Mouse (Mus musculus): ENCODE measurements around the gene Slc4a3. TPM values are rescaled to one million over a fixed set of nuclear protein-coding genes. Genes with fewer than 3 reads are reported as not detected.

The Slc4a3 gene
- polyA plus RNA-seq, 1 experiment from 2014 or later, result 7.6 TPM

DNA sequence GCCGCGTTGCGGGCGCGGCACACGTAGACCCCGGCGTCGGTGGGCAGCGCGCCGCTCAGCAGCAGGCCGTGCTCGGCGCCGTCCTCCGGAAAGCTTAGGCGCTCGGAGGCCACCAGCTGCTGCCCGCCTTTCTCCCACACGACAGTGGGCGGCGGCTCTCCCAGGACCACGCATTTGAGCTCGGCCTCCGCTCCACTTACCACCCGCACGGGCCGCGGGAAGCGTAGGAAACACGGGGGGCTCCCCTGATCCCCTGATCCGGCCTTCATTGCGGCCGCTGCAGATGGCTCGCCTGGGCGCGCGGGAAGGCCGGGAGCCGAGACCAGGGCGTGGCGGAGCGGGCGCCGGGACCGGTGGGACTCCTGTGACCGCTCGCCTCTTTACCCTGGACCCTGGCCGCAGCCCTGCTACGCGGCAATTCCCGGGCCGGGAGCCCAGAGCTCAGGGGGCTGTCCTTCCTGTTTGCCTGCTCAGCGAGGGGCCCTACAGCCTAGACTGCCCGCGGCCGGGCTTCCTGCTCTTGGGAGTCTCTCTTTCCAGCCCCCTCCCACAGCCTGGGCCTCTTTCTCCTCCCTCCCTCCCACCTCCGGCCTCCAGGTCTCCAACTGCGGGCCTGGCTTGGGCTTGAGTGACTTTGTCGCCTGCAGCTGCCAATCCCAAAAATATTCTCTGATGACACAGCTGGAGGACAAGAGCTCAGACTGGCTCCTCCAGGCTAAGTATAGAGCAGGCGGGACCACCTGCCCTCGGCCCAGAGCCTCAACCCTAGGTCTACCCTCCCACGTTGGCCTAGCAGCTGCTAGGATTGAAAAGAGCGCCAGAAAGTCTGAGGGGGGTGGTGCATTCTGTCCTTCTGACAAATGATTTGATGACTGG lies 39.9 kb upstream of the Slc4a3 start, which contains the start of gene Obsl1:
TSS of gene Obsl1 (minus strand) at position 497 of the 876 bp plus-strand sequence.
- H3K9ac ChIP-seq (ENCODE audit: low read depth, low read length), result peak within 1 kb of the TSS; percentile 94
- peak within 1 kb of the TSS; percentile 72 for H3K4me3 ChIP-seq (ENCODE audit: low read length)
- whole genome bisulfite sequencing, result under 1% methylated on average over 62 of the region's 65 CpGs
- peak within 1 kb of the TSS; percentile 99 for H3K27ac ChIP-seq (ENCODE audit: low read length)
- H3K4me2 ChIP-seq (ENCODE audit: low read depth, low read length), result peak within 1 kb of the TSS; percentile 97
- peaks cover 49% of the 10 kb centered on the region for H3K4me1 ChIP-seq (ENCODE audit: control insufficient read depth, insufficient read depth, low read length)
- H3K9me3 ChIP-seq (ENCODE audit: control insufficient read depth, low read length), result no peaks in the 10 kb centered on the region
- H3K27me3 ChIP-seq (replicated peaks; ENCODE audit: control insufficient read depth, insufficient read depth, low read length), result no peaks in the 10 kb centered on the region
- H3K36me3 ChIP-seq (ENCODE audit: control insufficient read depth, insufficient read depth, low read length), result peaks cover 10% of the 10 kb centered on the region
- ATAC-seq, result peak; percentile 91

DNA sequence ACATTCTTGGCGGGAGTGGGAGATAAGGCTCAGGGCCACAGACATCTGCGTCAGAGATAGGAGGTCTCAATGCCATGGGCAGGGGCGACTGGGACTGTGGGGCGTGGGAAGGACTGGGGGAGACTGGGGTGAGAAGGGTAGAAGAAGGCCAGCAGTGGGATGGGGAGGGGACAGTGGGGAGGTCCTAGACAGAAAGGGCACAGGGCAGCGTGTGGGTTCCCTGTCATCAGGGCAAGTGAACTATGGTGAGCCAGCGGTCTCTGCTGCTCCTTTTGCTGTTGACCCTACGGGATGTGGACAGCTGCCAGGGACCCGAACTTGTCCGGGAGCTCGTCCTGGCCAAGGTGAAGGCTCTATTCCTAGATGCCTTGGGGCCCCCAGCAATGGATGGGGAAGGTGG lies 39.1 kb upstream of the Slc4a3 start, which contains the start of gene Inha:
TSS of gene Inha (plus strand) at position 72 of the 400 bp plus-strand sequence.
- peaks cover 9% of the 10 kb centered on the region for H3K36me3 ChIP-seq (ENCODE audit: control insufficient read depth, insufficient read depth, low read length)
- H3K4me1 ChIP-seq (ENCODE audit: control insufficient read depth, insufficient read depth, low read length), result peaks cover 57% of the 10 kb centered on the region
- no peaks in the 10 kb centered on the region for H3K9me3 ChIP-seq (ENCODE audit: control insufficient read depth, low read length)
- H3K9ac ChIP-seq (ENCODE audit: low read depth, low read length), result peak within 1 kb of the TSS; percentile 94
- H3K27me3 ChIP-seq (replicated peaks; ENCODE audit: control insufficient read depth, insufficient read depth, low read length), result no peaks in the 10 kb centered on the region
- peak within 1 kb of the TSS; percentile 97 for H3K4me2 ChIP-seq (ENCODE audit: low read depth, low read length)
- peak within 1 kb of the TSS; percentile 99 for H3K27ac ChIP-seq (ENCODE audit: low read length)
- H3K4me3 ChIP-seq (ENCODE audit: low read length), result peak within 1 kb of the TSS; percentile 72
- 58% methylated on average over 10 of the region's 10 CpGs for WGBS
- no peak for ATAC-seq

DNA sequence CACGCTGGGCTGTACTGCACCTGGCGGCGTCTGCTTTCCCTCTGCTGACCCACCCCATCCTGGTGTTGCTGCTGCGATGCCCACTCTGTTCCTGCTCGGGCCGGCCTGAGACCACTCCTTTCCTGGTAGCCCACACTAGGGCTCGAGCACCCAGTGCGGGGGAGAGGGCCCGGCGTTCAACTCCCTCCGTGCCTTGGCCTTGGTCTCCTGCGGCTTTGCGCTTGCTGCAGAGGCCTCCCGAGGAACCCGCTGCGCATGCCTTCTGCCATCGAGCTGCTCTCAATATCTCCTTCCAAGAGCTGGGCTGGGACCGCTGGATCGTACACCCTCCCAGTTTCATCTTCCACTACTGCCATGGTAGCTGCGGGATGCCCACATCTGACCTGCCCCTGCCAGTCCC lies 36.5 kb upstream of the Slc4a3 start:
- no peak for ATAC-seq
- H3K4me1 ChIP-seq (ENCODE audit: control insufficient read depth, insufficient read depth, low read length), result peaks cover 44% of the 10 kb centered on the region
- no peaks in the 10 kb centered on the region for H3K9me3 ChIP-seq (ENCODE audit: control insufficient read depth, low read length)
- H3K36me3 ChIP-seq (ENCODE audit: control insufficient read depth, insufficient read depth, low read length), result no peaks in the 10 kb centered on the region
- peak overlapping the region; percentile 37 for H3K9ac ChIP-seq (ENCODE audit: low read depth, low read length)
- 62% methylated on average over 20 of the region's 20 CpGs for WGBS
- H3K27ac ChIP-seq (ENCODE audit: low read length), result no peak overlapping the region
- H3K27me3 ChIP-seq (replicated peaks; ENCODE audit: control insufficient read depth, insufficient read depth, low read length), result no peaks in the 10 kb centered on the region
- no peak overlapping the region for H3K4me3 ChIP-seq (ENCODE audit: low read length)
- H3K4me2 ChIP-seq (ENCODE audit: low read depth, low read length), result no peak overlapping the region

DNA sequence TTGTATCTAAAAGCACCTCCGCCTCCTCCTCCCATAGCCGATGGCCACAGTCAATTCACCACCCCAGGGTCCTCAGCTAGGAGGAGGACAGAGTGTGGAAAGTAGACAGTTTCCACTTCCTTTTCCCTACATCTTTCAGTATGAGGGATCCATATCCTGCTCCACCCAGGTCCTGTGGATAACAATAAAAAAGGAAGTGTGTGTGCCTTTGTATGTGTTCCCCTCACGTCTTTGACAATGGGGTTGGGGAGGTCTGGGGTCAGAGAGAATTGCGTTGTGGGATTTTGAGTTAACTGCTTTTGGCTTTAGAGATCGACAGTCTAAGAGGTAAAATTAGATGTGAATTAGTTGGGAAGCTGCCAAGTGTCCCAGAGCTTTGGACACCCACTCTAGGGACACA lies 35.9 kb upstream of the Slc4a3 start:
- no peak for ATAC-seq
- no peaks in the 10 kb centered on the region for H3K27me3 ChIP-seq (replicated peaks; ENCODE audit: control insufficient read depth, insufficient read depth, low read length)
- peak overlapping the region; percentile 27; the same call in 1 of the 2 replicates for H3K27ac ChIP-seq (ENCODE audit: low read length)
- no peaks in the 10 kb centered on the region for H3K9me3 ChIP-seq (ENCODE audit: control insufficient read depth, low read length)
- no peak overlapping the region for H3K4me2 ChIP-seq (ENCODE audit: low read depth, low read length)
- no peaks in the 10 kb centered on the region for H3K36me3 ChIP-seq (ENCODE audit: control insufficient read depth, insufficient read depth, low read length)
- H3K4me1 ChIP-seq (ENCODE audit: control insufficient read depth, insufficient read depth, low read length), result peaks cover 43% of the 10 kb centered on the region
- H3K9ac ChIP-seq (ENCODE audit: low read depth, low read length), result no peak overlapping the region
- H3K4me3 ChIP-seq (ENCODE audit: low read length), result no peak overlapping the region
- WGBS, result 76% methylated on average over 5 of the region's 5 CpGs

DNA sequence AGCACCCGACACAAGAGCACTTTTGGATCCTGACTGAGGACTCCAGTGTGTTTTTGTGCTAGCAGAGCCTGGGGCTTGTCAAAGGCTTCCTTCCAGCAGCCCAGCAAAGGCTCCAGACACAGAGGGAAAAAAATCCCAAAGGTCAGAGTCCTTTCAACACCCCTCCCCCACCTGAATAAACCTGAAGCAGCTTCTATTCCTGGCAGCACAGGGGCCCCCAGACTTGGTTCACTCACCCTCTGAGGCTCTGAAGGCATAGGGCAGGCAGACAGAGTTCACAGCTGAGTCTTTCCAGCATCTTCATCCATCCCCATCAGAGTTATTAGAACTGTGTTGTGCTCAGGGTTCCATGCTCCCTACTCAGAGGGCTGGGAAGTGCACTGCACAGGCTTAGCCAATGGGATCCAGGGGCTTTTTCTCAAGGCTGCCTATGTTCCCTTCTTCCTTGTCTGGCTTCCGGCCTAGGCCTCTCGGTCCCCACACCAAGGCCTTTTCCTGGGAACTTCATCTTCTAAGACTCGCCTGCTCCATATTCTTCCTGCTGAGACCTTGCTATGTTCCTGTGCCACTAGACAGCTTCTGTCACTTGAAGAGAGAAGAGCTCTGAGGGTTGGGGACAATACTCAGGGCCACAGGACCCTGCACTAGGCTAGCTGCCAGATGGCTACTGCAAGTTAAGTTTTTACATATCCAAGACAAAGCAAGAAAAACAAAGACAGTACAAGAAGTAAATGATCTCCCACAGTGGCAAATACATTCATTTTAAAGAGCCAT lies 34.4 kb upstream of the Slc4a3 start:
- WGBS, result 37% methylated on average over 4 of the region's 4 CpGs
- Histone ChIP-seq H3K9me3 (ENCODE audit: control insufficient read depth, low read length) (no peaks in the 10 kb centered on the region), H3K4me2 (ENCODE audit: low read depth, low read length) (0 out of 2 replicates have a peak overlapping the region, but pooled peaks have one; percentile 22), H3K4me3 (ENCODE audit: low read length) (no peak overlapping the region), H3K27me3 (replicated peaks; ENCODE audit: control insufficient read depth, insufficient read depth, low read length) (no peaks in the 10 kb centered on the region), H3K9ac (ENCODE audit: low read depth, low read length) (peak overlapping the region; percentile 40; the same call in 1 of the 2 replicates), H3K4me1 (ENCODE audit: control insufficient read depth, insufficient read depth, low read length) (peaks cover 41% of the 10 kb centered on the region), H3K36me3 (ENCODE audit: control insufficient read depth, insufficient read depth, low read length) (no peaks in the 10 kb centered on the region), H3K27ac (ENCODE audit: low read length) (peak overlapping the region; percentile 87)
- peak; percentile 78 for ATAC-seq

DNA sequence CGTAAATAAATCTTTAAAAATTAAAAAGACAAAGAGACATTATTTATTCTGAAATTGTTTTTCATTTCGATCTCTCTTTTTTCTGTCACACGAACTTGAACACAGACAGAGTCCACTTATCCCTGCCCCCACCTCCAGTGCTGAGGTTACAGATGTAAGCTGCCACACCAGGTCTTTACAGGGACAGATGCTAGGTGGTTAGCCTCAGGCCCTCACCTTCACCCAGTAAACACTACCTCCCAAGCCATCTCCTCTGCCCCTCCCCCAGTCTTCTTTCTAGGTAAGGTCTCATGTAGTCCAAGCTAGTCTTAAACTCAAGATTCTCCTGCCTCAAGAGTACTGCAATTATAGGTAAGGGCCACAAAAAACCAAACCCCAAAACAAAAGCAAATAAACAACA lies 33.5 kb upstream of the Slc4a3 start:
- Histone ChIP-seq H3K9ac (ENCODE audit: low read depth, low read length) (no peak overlapping the region), H3K4me3 (ENCODE audit: low read length) (no peak overlapping the region), H3K4me1 (ENCODE audit: control insufficient read depth, insufficient read depth, low read length) (peaks cover 32% of the 10 kb centered on the region), H3K4me2 (ENCODE audit: low read depth, low read length) (no peak overlapping the region), H3K36me3 (ENCODE audit: control insufficient read depth, insufficient read depth, low read length) (no peaks in the 10 kb centered on the region), H3K27ac (ENCODE audit: low read length) (no peak overlapping the region), H3K9me3 (ENCODE audit: control insufficient read depth, low read length) (no peaks in the 10 kb centered on the region), H3K27me3 (replicated peaks; ENCODE audit: control insufficient read depth, insufficient read depth, low read length) (no peaks in the 10 kb centered on the region)
- no peak for ATAC-seq
- 93% methylated on average over 3 of the region's 3 CpGs for WGBS

DNA sequence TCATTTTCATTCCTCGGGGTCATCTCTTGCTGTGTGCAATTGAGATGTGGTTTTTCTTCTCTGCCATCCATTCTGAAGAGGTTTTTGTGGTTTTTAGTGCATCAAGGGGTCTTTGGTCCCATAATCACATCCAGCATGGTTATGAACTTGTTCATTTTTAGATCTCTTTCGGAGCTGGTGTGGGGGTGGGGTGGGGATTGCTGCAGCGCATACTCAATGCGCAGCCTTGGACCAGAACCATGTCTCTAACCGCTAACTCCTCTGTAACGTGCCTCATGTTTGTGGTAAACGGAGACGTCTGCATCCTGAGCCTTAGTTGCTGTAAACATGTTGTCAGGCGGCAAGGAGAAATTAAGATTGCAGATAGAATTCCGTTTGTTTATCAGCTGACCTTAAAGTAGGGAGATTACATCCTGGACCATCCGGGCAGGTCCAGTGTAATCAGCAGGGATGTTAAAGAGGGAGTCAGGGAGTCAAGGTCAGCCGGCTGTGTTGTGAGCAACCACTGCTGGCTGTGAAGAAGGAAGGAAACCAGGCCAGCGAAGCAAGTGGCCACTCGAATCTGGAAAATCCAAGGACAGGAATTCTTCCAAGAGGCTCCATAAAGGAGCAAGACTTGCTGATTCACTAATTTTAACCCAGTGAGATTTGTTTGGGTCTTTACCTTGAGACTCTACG lies 29.2 kb upstream of the Slc4a3 start:
- Histone ChIP-seq H3K27me3 (replicated peaks; ENCODE audit: control insufficient read depth, insufficient read depth, low read length) (no peaks in the 10 kb centered on the region), H3K36me3 (ENCODE audit: control insufficient read depth, insufficient read depth, low read length) (no peaks in the 10 kb centered on the region), H3K4me3 (ENCODE audit: low read length) (no peak overlapping the region), H3K9ac (ENCODE audit: low read depth, low read length) (no peak overlapping the region), H3K27ac (ENCODE audit: low read length) (0 out of 2 replicates have a peak overlapping the region, but pooled peaks have one; percentile 11), H3K4me2 (ENCODE audit: low read depth, low read length) (no peak overlapping the region), H3K9me3 (ENCODE audit: control insufficient read depth, low read length) (no peaks in the 10 kb centered on the region), H3K4me1 (ENCODE audit: control insufficient read depth, insufficient read depth, low read length) (peaks cover 28% of the 10 kb centered on the region)
- ATAC-seq, result no peak
- 66% methylated on average over 15 of the region's 15 CpGs for WGBS

DNA sequence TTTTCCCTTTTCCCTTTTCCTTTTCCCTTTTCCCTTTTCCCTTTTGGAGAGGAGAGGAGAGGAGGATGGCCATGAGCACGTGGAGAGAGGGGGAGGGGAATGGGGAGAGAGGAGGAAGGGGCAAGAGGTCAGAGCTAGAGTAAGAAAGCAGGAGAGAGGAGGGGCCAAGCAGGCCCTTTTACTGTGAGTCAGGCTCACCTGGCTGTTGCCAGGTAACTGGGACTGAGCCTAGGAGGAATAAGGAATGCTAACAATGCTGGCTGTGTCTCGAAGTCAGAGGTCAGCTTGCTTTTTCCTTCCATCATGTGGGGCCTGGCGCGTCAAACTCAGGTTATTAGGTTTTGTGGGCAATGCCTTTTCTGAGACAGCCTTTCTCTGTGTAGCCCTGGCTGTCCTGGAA lies 28.1 kb upstream of the Slc4a3 start:
- Histone ChIP-seq H3K4me3 (ENCODE audit: low read length) (no peak overlapping the region), H3K4me1 (ENCODE audit: control insufficient read depth, insufficient read depth, low read length) (peaks cover 23% of the 10 kb centered on the region), H3K9ac (ENCODE audit: low read depth, low read length) (no peak overlapping the region), H3K27ac (ENCODE audit: low read length) (peak overlapping the region; percentile 76), H3K4me2 (ENCODE audit: low read depth, low read length) (no peak overlapping the region), H3K9me3 (ENCODE audit: control insufficient read depth, low read length) (no peaks in the 10 kb centered on the region), H3K36me3 (ENCODE audit: control insufficient read depth, insufficient read depth, low read length) (no peaks in the 10 kb centered on the region), H3K27me3 (replicated peaks; ENCODE audit: control insufficient read depth, insufficient read depth, low read length) (no peaks in the 10 kb centered on the region)
- peak; percentile 41 for ATAC-seq
- WGBS, result 40% methylated on average over 4 of the region's 4 CpGs

DNA sequence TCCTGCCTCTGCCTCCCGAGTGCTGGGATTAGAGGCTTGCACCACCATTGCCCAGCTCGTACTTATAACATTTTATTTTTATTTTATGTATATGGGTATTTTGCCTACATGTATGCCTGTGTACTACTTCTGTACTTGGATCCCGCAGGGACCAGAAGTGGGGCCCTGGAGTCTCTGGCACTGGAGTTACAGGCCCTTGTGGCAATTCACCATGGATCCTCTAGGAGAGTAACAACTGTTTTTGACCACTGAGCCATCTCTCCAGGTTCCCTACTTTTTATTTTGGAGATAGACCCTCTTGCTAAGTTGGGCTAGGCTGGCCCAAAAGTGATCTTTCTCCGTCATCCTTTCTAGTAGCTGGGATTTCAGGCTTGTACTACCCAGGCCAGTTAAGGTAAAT lies 27.6 kb upstream of the Slc4a3 start:
- H3K36me3 ChIP-seq (ENCODE audit: control insufficient read depth, insufficient read depth, low read length), result no peaks in the 10 kb centered on the region
- no peak overlapping the region for H3K4me3 ChIP-seq (ENCODE audit: low read length)
- ATAC-seq, result no peak
- WGBS, result 92% methylated on average over 4 of the region's 4 CpGs
- H3K27me3 ChIP-seq (replicated peaks; ENCODE audit: control insufficient read depth, insufficient read depth, low read length), result no peaks in the 10 kb centered on the region
- H3K9me3 ChIP-seq (ENCODE audit: control insufficient read depth, low read length), result no peaks in the 10 kb centered on the region
- H3K4me1 ChIP-seq (ENCODE audit: control insufficient read depth, insufficient read depth, low read length), result peaks cover 23% of the 10 kb centered on the region
- H3K27ac ChIP-seq (ENCODE audit: low read length), result peak overlapping the region; percentile 76
- H3K9ac ChIP-seq (ENCODE audit: low read depth, low read length), result no peak overlapping the region
- no peak overlapping the region for H3K4me2 ChIP-seq (ENCODE audit: low read depth, low read length)

All from intestine, embryonic 16.5 days (tissue).